Mouse (Mus musculus) gastrocnemius, postnatal 14 days (tissue): ENCODE results near the gene Ptger4. TPM values are rescaled to one million over a fixed set of nuclear protein-coding genes. Genes with fewer than 3 reads are reported as not detected.
A peak's percentile ranks its signal among the peaks of the same experiment; 100 is the strongest.

Experiments
- DNase-seq: peaks from one replicate; pipeline ENCODE4 v3.0.0; 2021; ENCODE audit warnings: mixed read lengths
- intact Hi-C: fragments of 180-260 bp; cut with DNase I; formaldehyde crosslinking; loops from one replicate; pipeline ENCODE4 v1.15.1; 2025; ENCODE audit warnings: low total_unique reads
- long read RNA-seq, 2 experiments: library from polyadenylated mRNA; stranded (forward); transcript quantifications; one replicate each; pipeline ENCODE4 v2.0.0; 2021
- total RNA-seq, 2 experiments: library from RNA; stranded (reverse); gene quantifications; 2 replicates each; pipeline ENCODE4 v1.2.3; 2021

Ptger4 gene
- 1 to 10 TPM; 1.3 TPM for total RNA-seq
- long read RNA-seq, experiment 1, partial matches to known transcripts = 0 of 2 reads
- long read RNA-seq, experiment 1, other reads (novel, unspliced or antisense) = 2 of 2 reads
- long read RNA-seq, experiment 2 = 0 reads

DNA sequence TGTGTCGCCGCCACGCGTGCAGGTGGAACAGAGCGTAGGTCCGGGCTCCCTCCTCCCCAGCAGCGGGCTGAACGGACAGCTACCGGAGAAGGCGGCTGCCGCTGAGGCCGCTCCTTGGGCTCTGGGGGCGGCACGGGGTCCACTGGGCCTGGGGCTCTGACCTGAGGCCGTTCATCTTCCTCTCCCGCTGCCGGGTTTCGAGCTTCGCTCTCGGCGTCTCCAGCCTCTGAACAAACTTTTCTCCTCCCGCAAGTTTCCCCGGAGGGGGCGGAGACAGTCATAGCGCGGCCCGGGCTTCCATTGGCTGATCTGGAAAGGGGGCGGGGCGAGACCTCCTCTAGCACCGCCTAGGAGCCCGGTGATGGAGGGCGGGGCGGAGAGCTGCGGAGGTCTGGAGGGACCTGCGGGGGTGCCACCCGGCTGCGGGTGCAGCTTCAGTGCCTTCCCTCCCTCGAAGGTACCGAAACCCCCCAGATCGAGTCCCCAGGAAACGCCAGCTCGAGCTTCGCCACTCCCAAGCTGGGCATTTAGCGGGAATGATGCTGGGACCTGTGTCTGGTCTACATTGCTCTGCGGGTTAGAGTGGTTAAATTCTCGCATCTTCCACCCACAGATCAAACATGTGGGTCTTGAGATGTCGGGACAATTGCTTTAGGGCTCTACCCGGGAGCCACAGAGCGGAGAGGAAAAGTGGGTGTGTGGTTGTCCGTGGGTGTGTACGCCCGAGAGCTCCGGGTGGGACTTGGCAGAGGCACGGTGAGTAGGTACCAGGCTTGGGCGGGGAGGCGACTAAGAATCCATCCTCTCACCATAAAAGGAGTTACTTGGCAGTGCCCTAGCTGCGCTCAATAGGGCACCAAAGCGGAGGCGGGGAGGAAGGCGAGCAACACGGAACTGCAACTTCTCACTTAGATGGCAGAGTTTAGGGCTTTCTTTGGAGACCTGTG lies at the start of gene Ptger4:
Gene Ptger4, minus strand, starts transcription at position 229 of the 947 bp plus-strand sequence.
- intact Hi-C loops = no loop called here
- DNase-seq = peak; percentile 94

DNA sequence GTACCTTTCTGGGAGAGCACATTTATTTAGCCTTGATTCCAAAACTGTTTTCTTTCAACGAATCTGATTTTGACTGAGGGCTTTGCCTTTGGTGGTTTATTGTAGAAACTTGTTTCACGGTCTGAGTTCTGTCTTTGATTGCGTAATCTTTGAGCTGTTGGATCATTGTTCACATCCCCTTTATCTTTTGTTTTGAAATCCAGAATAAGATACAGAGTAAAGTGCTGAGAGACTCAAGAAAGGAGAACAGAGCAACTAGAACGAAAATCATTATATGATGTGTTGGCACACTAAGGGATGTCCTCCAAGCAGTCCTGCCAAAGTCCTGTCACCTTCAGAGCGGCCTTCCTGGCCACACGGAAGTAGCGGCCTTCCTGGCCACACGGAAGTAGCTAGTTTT lies 44.4 kb upstream of the Ptger4 start:
- intact Hi-C loops = no loop called here

DNA sequence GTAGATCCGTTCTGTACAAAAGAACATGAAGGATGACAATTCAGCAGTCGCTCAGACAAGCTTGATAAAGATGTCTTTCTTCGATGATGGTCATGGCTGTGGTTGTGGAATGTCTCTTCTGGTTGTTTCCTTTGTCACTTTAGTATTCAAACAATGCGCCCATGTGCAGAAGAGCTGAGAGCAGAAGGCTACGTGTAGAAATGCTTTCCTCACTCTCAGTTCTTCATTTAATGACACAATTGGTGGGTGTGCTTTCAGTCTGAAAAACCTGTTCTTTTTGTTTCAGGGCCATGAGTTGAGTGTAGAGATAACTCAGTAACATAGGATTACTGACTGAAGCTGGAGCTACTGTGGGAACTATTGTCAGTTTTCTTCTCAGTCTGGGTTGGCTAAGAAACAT lies 43.1 kb upstream of the Ptger4 start:
- intact Hi-C loops = no loop called here
- no peak for DNase-seq

More for the DNA sequence above, 44.4 kb upstream of the Ptger4 start:
- DNase-seq = no peak

DNA sequence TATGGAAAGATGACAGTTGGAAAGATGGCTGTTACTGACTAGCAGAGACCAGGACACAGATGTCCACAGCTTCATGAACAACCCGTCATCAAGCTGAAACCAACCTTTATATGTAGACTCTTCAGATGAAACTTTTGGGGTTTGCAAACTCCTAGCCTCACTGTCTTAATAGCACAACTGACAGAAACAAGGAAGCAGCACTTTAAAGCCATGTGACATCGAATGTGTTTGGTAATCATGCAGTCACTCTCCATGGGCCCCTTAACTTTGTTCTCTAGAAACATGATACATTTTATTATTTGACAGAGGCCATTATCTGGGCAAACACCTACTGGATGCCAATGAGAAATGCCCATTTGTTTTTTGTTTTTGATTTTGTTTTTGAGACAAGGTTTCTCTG lies 37.3 kb upstream of the Ptger4 start:
- intact Hi-C loops = no loop called here
- DNase-seq = no peak

DNA sequence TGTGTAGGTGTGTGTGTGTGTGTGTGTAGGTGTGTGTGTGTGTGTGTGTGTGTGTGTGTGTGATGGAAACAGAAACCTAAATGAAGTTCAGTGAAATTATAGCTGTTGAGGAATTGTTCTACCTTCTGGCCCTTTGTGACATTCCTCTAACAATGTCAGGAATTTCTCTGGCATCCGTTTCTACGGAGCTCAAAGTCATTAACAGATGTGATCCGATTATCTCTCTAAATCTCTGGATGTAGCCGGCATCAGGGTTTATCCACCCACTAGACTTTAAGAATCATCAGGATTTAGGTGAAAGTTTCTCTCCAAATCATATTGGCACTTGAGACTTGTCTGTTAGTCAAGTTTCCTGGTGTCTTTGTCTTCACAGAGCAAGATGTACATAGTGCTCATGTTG lies 35.8 kb upstream of the Ptger4 start:
- no peak for DNase-seq

DNA sequence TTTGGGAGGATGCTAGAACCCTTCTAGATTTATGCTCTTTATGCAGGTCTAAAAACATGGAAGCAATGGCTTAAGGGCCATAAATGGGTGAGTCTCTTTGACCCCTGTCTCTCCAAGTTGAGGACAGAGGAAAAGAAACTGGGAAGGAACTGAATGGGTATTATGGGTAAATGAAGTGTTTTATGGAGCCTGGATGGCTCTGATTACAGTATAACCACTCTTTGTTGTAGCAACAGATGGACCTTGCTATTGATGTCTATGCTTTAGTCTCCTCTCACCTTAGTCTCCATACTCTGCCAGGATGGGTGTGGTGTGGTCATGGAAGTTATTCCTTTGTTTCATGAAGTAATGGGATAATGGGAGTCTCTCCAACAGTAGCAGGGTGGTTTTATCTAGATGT lies 34.5 kb upstream of the Ptger4 start:
- DNase-seq = no peak
- intact Hi-C loops = no loop called here

More for the DNA sequence above, 35.8 kb upstream of the Ptger4 start:
- intact Hi-C loops = no loop called here

DNA sequence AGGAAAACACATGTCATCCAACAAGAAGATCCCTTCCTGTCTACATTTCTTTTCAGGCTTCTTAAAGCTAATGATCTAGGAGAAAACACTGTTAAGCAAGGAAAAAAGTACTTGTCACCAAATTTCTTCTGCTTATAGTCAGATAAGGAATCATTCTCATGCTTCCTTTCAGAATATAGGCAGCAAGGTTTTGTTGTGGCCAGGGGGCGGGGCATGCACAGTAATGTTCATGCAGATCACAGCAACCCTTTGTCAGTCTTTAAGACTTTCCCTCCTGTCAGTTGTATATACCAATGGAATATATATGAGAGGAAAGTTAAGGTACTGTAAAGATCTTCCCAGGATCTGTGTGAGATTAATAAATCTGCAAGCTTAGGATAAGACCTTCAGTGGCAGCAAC lies 30.0 kb upstream of the Ptger4 start:
- intact Hi-C loops = no loop called here
- DNase-seq = no peak

DNA sequence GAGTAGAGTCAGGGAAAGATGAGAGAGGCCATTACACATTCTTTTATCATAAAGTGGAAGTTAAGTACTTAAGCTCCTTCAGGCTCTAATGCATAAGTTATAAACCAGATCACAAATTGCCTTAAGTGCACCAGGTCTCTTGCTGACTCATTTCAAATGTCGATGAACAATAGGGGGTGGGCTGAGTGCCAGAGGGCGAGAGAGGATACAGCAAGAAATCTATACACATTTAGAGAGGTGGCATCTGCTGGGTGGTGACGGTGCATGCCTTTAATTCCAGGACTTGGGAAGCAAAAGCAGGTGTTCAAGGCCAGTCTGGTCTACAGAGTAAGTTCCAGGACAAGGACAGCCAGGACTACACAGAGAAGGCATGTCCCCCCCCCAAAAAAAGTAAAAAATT lies 22.1 kb upstream of the Ptger4 start:
- DNase-seq = no peak
- intact Hi-C loops = no loop called here

DNA sequence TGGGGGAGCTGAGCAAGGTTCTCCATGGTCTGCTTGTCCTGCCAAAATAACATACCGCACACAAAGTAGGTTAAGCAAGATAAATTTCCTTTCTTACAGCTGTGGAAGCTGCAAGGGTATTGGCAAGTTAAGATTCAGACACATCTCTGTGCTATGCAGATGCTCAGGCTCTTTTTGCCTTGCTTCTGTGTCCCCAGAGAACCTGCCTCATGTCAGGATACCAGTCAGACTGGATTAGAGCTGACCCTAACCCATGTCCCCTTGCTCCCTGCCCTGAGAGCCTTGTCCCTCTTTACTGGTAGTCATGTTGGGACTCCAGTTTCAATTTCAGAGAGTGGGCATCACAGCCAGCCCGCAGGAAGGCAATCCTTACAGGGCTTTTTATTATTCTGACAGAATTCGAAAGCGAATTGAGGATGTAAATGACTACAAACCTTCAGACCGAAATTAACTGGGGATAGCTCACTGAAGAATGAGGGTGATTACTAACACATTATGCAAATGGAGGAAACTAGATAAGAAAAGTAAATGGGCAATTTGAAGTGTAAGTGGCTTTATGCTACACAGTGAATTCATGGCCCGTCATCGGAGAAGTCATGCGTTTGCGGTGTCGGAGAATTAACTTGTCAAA lies 19.0 kb upstream of the Ptger4 start:
- no peak for DNase-seq
- intact Hi-C loops = no loop called here

DNA sequence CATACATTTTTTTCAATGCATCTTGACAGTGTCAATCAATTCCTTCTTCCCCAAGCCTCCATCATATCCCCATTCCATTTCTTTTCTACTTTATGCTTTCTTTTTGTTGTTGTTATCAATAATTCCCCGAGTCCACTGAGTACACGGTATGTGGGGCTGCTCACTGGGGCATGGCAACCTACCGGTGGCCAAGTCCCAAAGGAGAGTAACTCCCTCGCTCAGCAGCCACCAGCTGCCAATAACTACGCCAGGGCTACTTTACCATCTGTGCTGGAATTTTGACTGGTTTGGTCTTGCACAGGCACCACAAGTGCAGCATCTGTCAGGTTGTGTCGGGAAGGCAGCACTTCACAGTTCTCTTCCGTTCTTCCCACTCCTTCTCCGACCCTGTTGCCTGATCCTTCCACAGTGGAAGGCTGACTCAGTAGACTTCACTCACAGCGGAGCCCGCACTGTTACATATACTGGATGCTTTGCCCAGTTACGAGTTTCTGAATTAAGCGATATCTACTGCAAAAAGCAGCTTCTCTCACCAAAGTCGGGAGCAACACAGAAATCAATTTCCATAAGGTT lies 18.2 kb upstream of the Ptger4 start:
- intact Hi-C loops = no loop called here
- DNase-seq = no peak

DNA sequence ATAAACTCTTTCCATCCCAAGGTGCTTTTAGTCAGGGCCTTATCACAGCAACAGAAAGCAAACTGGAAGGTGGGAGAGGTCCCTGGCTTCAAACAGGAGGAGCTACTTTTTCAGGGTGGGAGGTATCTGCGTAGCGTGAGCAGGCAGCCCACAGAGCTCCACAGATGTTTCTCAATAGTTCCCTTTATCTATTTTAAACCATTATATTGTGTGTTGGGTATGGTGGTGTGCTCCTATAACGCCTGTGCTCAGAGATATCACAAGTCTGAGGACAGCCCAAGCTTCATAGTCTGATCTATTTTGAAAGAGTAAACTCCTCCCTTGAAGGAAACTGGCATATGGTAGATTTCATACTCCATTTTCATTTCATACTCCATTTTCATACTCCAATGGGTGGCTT lies 17.0 kb upstream of the Ptger4 start:
- intact Hi-C loops = no loop called here
- DNase-seq = no peak

DNA sequence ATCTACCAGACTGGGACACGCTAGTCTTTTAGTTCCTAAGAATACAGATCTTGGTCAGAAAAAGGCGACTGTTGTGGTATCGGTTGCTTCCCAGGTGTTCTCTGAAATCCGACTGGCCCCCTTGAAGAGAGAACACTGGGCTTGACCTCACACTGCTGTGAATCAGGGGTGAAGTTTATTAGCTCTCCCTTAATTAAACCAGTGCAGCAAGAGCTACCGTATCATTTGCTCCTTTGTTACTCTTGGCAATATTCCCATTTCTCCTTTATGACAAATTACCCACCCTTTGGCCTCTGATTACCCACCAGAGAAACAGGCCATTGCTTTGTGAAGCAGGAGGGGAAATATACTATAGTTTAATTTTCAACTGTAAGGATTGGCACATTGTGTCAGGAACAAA lies 16.2 kb upstream of the Ptger4 start:
- intact Hi-C loops = no loop called here
- DNase-seq = no peak

DNA sequence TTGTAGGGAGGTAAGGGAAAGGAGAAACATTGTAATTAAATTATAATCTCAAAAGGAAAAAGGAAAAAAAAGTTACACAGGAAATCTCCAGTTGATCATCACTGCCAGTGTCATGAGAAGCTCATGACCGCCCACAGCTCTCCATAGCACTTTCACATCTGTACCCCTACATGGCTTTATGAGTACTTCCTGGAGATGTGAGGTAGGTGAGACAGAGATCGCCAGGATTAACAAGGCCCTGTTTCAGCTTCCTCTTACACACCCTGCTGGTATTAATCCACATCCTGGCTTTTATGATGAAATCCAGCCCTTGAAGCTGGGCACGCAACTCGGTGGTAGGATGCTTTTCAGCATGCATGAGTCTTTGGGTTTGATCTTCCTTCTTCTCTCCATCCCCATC lies 6.2 kb upstream of the Ptger4 start:
- intact Hi-C loops = no loop called here
- no peak for DNase-seq

DNA sequence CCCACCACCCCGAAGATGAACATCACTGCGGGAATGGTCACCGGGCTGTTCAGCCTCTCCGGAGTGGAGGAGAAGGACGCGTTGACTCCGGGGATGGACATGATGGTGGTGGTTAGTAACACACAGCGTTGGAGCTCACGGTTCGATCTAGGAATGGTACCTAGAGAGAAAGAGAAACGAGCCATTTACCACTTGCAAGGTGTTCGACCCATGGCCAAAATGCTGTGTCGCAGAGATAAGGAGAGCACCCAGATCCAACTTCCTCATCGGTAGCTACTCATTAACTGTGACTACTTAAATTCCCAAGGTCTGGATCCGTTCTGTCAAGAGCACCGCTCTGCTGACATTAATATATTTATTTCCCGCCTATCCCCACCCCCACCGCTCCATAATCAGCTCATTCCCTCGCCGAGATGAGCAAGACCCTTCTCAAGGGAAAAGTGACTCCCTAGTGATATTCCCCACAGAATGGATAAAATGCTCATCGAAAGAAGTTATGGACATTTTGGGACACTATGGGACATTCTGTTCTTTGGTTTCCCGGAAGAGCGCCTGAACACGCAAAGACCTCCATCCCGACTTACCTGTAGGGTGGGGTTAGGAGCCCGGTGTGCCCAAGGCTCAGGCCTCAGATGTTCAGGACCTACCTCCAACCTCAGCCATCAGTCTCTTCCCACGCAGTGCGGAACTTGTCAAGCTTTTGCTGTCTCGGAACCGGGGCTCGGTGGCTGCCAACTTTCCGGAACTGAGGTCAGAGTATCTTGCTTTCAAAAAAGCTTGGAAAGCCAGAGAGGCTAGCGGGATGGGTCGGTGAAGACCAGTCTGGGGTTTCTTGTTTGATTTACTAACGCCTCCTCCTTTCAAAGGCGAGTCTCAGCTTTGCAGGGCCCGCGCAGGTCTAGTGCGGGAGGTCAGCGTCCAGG lies 690 bp downstream of the Ptger4 start:
- intact Hi-C loops = no loop called here
- DNase-seq = peak; percentile 25

DNA sequence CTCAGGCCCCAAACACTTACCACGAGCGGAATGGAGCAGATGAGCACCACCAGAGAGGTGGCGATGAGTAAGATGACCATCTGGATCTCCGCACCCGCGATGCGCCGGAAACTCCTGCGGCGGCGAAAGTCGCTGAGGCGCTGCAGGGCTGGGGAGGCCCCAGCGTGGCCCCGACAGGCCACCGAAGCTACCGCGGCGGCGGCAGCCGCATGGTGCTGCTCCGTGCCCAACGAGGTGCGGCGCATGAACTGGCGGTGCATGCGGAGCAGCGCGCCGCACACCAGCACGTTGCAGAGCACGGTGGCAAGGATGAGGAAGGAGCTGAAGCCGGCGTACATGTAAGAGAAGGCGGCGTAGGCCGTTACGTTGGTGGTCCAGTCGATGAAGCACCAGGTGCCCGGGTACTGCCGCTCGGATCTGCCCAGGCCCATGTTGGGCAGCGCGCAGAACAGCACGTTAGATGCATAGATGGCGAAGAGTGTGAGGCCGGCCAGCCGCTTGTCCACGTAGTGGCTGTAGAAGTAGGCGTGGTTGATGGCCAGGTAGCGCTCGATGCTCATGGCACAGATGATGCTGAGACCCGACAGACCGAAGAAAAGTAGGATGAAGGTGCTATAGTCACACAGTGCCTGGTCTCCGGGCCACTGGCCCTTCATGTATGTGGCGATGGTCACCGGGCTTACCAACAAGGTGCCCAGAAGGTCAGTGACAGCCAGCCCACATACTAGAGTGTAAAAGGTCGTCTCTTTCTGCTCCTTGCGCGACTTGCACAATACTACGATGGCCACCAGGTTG lies 1.5 kb downstream of the Ptger4 start:
- peak; percentile 27 for DNase-seq
- intact Hi-C loops = no loop called here

DNA sequence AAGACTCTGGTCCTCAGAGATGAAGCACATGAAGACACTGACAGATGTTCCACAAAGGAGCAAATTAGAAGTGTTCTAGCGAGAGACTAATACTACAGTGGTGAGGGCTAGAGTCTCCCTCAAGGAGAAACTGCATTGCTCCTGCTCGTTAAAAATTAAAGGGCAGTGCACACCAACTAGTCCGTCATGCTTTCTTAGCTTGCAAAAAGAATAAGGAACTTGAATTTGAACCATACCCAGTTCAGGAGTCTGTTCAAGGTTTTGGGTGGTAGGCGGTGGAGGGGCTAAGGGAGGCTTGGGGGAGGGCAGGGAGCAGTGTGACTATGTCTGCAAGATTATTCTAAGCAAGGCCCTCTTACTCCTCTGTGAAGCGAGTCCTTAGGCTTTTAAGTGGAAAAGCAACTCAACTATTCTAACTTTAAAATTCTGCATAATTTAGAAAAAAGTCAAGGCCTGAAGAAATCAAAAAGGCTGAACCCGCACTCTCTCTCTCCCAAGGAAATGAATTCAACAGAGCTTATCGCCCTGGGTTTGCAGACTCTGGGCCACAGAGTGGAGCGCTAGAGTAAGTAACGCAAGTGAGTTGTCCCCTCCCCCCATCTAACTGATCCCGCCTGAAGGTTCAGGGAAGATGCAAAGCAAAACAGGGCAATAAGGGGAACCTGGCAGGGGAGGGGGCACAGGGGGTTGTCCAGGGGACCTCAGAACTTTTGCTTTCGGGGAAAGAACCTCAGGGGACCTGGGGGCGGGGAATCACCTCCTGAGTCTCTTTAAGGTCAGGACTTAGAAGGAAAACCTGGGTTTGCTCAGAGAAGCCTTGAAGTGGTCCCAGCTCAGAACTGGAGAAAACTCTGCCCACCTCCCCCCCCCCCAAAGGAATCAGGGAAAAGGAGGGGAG lies 2.4 kb downstream of the Ptger4 start:
- peak; percentile 44 for DNase-seq
- intact Hi-C loops = no loop called here

DNA sequence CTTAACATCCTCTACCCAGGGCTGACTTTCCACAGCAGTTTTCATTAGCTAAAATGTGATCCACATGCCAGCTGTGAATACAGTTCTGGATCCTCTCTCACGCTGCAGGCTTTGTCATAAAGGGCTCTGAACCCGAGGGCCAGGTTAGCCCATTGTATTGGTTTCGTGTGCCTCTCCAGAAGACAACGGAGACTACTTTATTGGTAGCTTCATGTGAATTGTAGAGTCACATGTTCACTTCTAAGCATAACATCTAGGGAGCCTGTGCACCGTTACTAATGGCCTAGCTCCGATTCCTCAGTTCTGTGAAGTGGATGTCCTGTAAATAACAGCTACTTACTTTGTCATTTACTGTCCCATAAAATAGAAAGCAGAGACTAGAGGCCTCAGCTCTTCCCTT lies 3.6 kb downstream of the Ptger4 start:
- intact Hi-C loops = no loop called here
- no peak for DNase-seq

DNA sequence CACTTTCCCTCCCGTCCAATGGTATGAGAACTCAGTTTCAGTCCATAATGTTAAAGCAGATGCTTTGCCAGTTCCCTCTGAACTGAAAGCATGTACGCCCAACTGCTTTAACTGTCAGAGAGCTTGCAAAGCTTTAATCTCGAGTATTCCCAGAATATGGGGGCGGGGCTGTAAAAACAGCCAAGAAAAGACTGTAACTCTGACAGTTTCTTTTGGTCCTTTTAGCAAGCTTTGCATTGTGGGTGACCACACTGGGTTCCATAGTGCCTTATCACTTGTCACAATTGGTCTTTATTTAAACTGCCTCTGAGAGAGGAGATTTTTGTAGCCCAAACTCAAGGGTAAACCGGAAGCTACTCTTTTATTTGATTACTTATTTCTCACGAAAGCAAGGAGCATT lies 4.1 kb downstream of the Ptger4 start:
- DNase-seq = no peak
- intact Hi-C loops = loop anchor here (5.0 kb wide), 2 partner anchors 842 to 967 kb away; no protein-coding TSS in a partner anchor
